Mouse (Mus musculus): Measurements from ENCODE around the gene Olfr222. TPM values are rescaled to one million over a fixed set of nuclear protein-coding genes. Genes with fewer than 3 reads are reported as not detected.

Gene Olfr222
- total and polyA plus RNA-seq, 3 experiments: not detected

GRCm38 (mm10) chr11:59602287-59602686, 26.3 kb upstream of the Olfr222 start:
- H3K27me3 ChIP-seq (ENCODE audit: control insufficient read depth, insufficient read depth, low read length): no peaks in the 10 kb centered on the region
- H3K36me3 ChIP-seq (ENCODE audit: control insufficient read depth, insufficient read depth, low read length): no peaks in the 10 kb centered on the region
- TF ChIP-seq EP300 (IDR thresholded peaks at IDR 0.05; ENCODE audit: insufficient read depth, low read depth, low read length) (no peak), POLR2A (IDR thresholded peaks at IDR 0.05; ENCODE audit: insufficient read depth, low read depth, low read length) (no peak), CTCF (IDR thresholded peaks at IDR 0.05) (no peak)
- intact Hi-C loops (cut with DNase I): no loop called here
- WGBS: 54% methylated on average over 1 of the region's 1 CpGs
- H3K27ac ChIP-seq: no peak overlapping the region
- no peak overlapping the region for H3K9ac ChIP-seq (ENCODE audit: low read depth, low read length)
- no peak overlapping the region for H3K4me3 ChIP-seq
- DNase-seq: no peak
- no peaks in the 10 kb centered on the region for H3K79me2 ChIP-seq (replicated peaks; ENCODE audit: control insufficient read depth, insufficient read depth, low read length)
- H3K4me1 ChIP-seq (ENCODE audit: control insufficient read depth, insufficient read depth, low read length): no peaks in the 10 kb centered on the region; the same call in 1 of the 2 replicates

- 74% methylated on average over 3 of the region's 3 CpGs for WGBS
- no peak for TF ChIP-seq EP300 (IDR thresholded peaks at IDR 0.05; ENCODE audit: insufficient read depth, low read depth, low read length)
- no peak for TF ChIP-seq CTCF (IDR thresholded peaks at IDR 0.05)
- no peak for TF ChIP-seq POLR2A (IDR thresholded peaks at IDR 0.05; ENCODE audit: insufficient read depth, low read depth, low read length)
- intact Hi-C loops (cut with DNase I): no loop called here
- no peak for DNase-seq
- H3K27me3 ChIP-seq (ENCODE audit: control insufficient read depth, insufficient read depth, low read length): no peaks in the 10 kb centered on the region
- no peak overlapping the region for H3K4me3 ChIP-seq
- no peak overlapping the region for H3K27ac ChIP-seq
- no peaks in the 10 kb centered on the region; the same call in 1 of the 2 replicates for H3K4me1 ChIP-seq (ENCODE audit: control insufficient read depth, insufficient read depth, low read length)
- no peak overlapping the region for H3K9ac ChIP-seq (ENCODE audit: low read depth, low read length)
- H3K36me3 ChIP-seq (ENCODE audit: control insufficient read depth, insufficient read depth, low read length): no peaks in the 10 kb centered on the region
- no peaks in the 10 kb centered on the region for H3K79me2 ChIP-seq (replicated peaks; ENCODE audit: control insufficient read depth, insufficient read depth, low read length)
Observed at GRCm38 (mm10) chr11:59600872-59601271, 24.8 kb upstream of the Olfr222 start.

GRCm38 (mm10) chr11:59599211-59599610, 23.2 kb upstream of the Olfr222 start:
- Histone ChIP-seq H3K4me1 (ENCODE audit: control insufficient read depth, insufficient read depth, low read length) (no peaks in the 10 kb centered on the region; the same call in 1 of the 2 replicates), H3K4me3 (no peak overlapping the region), H3K79me2 (replicated peaks; ENCODE audit: control insufficient read depth, insufficient read depth, low read length) (no peaks in the 10 kb centered on the region), H3K36me3 (ENCODE audit: control insufficient read depth, insufficient read depth, low read length) (no peaks in the 10 kb centered on the region), H3K9ac (ENCODE audit: low read depth, low read length) (no peak overlapping the region), H3K27ac (no peak overlapping the region), H3K27me3 (ENCODE audit: control insufficient read depth, insufficient read depth, low read length) (no peaks in the 10 kb centered on the region)
- TF ChIP-seq POLR2A (IDR thresholded peaks at IDR 0.05; ENCODE audit: insufficient read depth, low read depth, low read length) (no peak), EP300 (IDR thresholded peaks at IDR 0.05; ENCODE audit: insufficient read depth, low read depth, low read length) (no peak), CTCF (IDR thresholded peaks at IDR 0.05) (no peak)
- DNase-seq: no peak
- intact Hi-C loops (cut with DNase I): no loop called here
- 19% methylated on average over 7 of the region's 7 CpGs for WGBS

- Histone ChIP-seq H3K9ac (ENCODE audit: low read depth, low read length) (no peak overlapping the region), H3K79me2 (replicated peaks; ENCODE audit: control insufficient read depth, insufficient read depth, low read length) (no peaks in the 10 kb centered on the region), H3K27me3 (ENCODE audit: control insufficient read depth, insufficient read depth, low read length) (no peaks in the 10 kb centered on the region), H3K4me3 (no peak overlapping the region), H3K36me3 (ENCODE audit: control insufficient read depth, insufficient read depth, low read length) (no peaks in the 10 kb centered on the region), H3K27ac (no peak overlapping the region), H3K4me1 (ENCODE audit: control insufficient read depth, insufficient read depth, low read length) (no peaks in the 10 kb centered on the region; the same call in 1 of the 2 replicates)
- DNase-seq: no peak
- TF ChIP-seq POLR2A (IDR thresholded peaks at IDR 0.05; ENCODE audit: insufficient read depth, low read depth, low read length): no peak
- TF ChIP-seq CTCF (IDR thresholded peaks at IDR 0.05): no peak
- TF ChIP-seq EP300 (IDR thresholded peaks at IDR 0.05; ENCODE audit: insufficient read depth, low read depth, low read length): no peak
- intact Hi-C loops (cut with DNase I): no loop called here
- 75% methylated on average over 8 of the region's 8 CpGs for WGBS
Observed at GRCm38 (mm10) chr11:59596950-59597349, 20.9 kb upstream of the Olfr222 start.

- Histone ChIP-seq H3K4me3 (no peak overlapping the region), H3K4me1 (ENCODE audit: control insufficient read depth, insufficient read depth, low read length) (no peaks in the 10 kb centered on the region; the same call in 1 of the 2 replicates), H3K27me3 (ENCODE audit: control insufficient read depth, insufficient read depth, low read length) (no peaks in the 10 kb centered on the region), H3K79me2 (replicated peaks; ENCODE audit: control insufficient read depth, insufficient read depth, low read length) (no peaks in the 10 kb centered on the region), H3K9ac (ENCODE audit: low read depth, low read length) (no peak overlapping the region), H3K27ac (no peak overlapping the region), H3K36me3 (ENCODE audit: control insufficient read depth, insufficient read depth, low read length) (no peaks in the 10 kb centered on the region)
- no peak for TF ChIP-seq POLR2A (IDR thresholded peaks at IDR 0.05; ENCODE audit: insufficient read depth, low read depth, low read length)
- peak; percentile 58 for TF ChIP-seq CTCF (IDR thresholded peaks at IDR 0.05)
- DNase-seq: no peak
- WGBS: 34% methylated on average over 4 of the region's 4 CpGs
- intact Hi-C loops (cut with DNase I): no loop called here
Observed at GRCm38 (mm10) chr11:59596091-59596490, 20.1 kb upstream of the Olfr222 start.

GRCm38 (mm10) chr11:59593189-59593588, 17.2 kb upstream of the Olfr222 start, which contains the start of gene Olfr223:
TSS of gene Olfr223 (minus strand) at chr11:59593289.
- Histone ChIP-seq H3K27me3 (ENCODE audit: control insufficient read depth, insufficient read depth, low read length) (no peaks in the 10 kb centered on the region), H3K4me1 (ENCODE audit: control insufficient read depth, insufficient read depth, low read length) (no peaks in the 10 kb centered on the region), H3K36me3 (ENCODE audit: control insufficient read depth, insufficient read depth, low read length) (no peaks in the 10 kb centered on the region), H3K27ac (no peak within 1 kb of the TSS), H3K79me2 (replicated peaks; ENCODE audit: control insufficient read depth, insufficient read depth, low read length) (no peaks in the 10 kb centered on the region), H3K9ac (ENCODE audit: low read depth, low read length) (no peak within 1 kb of the TSS), H3K4me3 (no peak within 1 kb of the TSS)
- no peak for TF ChIP-seq POLR2A (IDR thresholded peaks at IDR 0.05; ENCODE audit: insufficient read depth, low read depth, low read length)
- TF ChIP-seq CTCF (IDR thresholded peaks at IDR 0.05): no peak
- no peak for TF ChIP-seq EP300 (IDR thresholded peaks at IDR 0.05; ENCODE audit: insufficient read depth, low read depth, low read length)
- WGBS: 67% methylated on average over 6 of the region's 6 CpGs
- intact Hi-C loops (cut with DNase I): no loop called here
- no peak for DNase-seq

Data from heart, adult 2 months (tissue).